Mouse (Mus musculus) lung, postnatal 0 days (tissue): ENCODE measurements at regions not wholly inside any gene's neighbourhood (a gene's known extent, or its start where the extent isn't known, plus 50 kb on each side); places are given as distances from the start of the nearest gene placed in this dataset.

Source experiments
- ATAC-seq: fragments of 200-750 bp; cut with Nextera tagmentation; 2 replicates; pipeline ENCODE4 v1.8.0; 2017; ENCODE audit warnings: moderate library complexity
- DNase-seq: peaks from one replicate; pipeline ENCODE4 v3.0.0-alpha.2; 2016; ENCODE audit warnings: low spot score
- H3K27ac ChIP-seq: fragments of 300-500 bp; sonication (generic); 2 replicates; pipeline ENCODE4 v1.5.1; 2014; ENCODE audit warnings: antibody characterized with exemption, mild to moderate bottlenecking, low read length, mixed read lengths
- H3K27me3 ChIP-seq: fragments of 300-500 bp; sonication (generic); replicated peaks from 2 replicates; pipeline ENCODE4 v1.6.1; 2014; ENCODE audit warnings: low read length, mixed read lengths; ENCODE audit not compliant: insufficient read depth
- H3K36me3 ChIP-seq: fragments of 300-500 bp; sonication (generic); 2 replicates; pipeline ENCODE4 v1.6.1; 2014; ENCODE audit warnings: low read length, mixed read lengths; ENCODE audit not compliant: insufficient read depth
- H3K4me1 ChIP-seq: fragments of 300-500 bp; sonication (generic); 2 replicates; pipeline ENCODE4 v1.6.1; 2014; ENCODE audit warnings: antibody characterized with exemption, low read depth, low read length, mixed read lengths; ENCODE audit not compliant: insufficient read depth
- H3K4me2 ChIP-seq: fragments of 300-500 bp; sonication (generic); replicated peaks from 2 replicates; pipeline ENCODE4 v1.6.1; 2014; ENCODE audit warnings: low read depth, mild to moderate bottlenecking, low read length, moderate library complexity, mixed read lengths
- H3K4me3 ChIP-seq: fragments of 300-500 bp; sonication (generic); 2 replicates; pipeline ENCODE4 v1.5.1; 2014; ENCODE audit warnings: low read depth, low read length
- H3K9ac ChIP-seq: fragments of 300-500 bp; sonication (generic); replicated peaks from 2 replicates; pipeline ENCODE4 v1.6.1; 2014; ENCODE audit warnings: low read depth, mild to moderate bottlenecking
- H3K9me3 ChIP-seq: fragments of 300-500 bp; sonication (generic); 2 replicates; pipeline ENCODE4 v1.6.1; 2016; ENCODE audit warnings: low read length, mixed read lengths
- CTCF ChIP-seq: IDR thresholded peaks from 2 replicates; pipeline ENCODE4 v1.5.1; 2016; ENCODE audit warnings: antibody characterized with exemption, mild to moderate bottlenecking
- EP300 ChIP-seq: IDR thresholded peaks from 2 replicates; pipeline ENCODE4 v1.6.1; 2016; ENCODE audit warnings: antibody characterized with exemption, mild to moderate bottlenecking, control low read depth
- WGBS: fragments of 180-500 bp; shearing (Covaris S2); extraction: QIAGEN DNeasy Blood & Tissue Kit; methylation state at CpG from one replicate; pipeline ENCODE4 v1.1.7; 2014; 5-methylcytosine and 5-hydroxymethylcytosine counted together

DNA sequence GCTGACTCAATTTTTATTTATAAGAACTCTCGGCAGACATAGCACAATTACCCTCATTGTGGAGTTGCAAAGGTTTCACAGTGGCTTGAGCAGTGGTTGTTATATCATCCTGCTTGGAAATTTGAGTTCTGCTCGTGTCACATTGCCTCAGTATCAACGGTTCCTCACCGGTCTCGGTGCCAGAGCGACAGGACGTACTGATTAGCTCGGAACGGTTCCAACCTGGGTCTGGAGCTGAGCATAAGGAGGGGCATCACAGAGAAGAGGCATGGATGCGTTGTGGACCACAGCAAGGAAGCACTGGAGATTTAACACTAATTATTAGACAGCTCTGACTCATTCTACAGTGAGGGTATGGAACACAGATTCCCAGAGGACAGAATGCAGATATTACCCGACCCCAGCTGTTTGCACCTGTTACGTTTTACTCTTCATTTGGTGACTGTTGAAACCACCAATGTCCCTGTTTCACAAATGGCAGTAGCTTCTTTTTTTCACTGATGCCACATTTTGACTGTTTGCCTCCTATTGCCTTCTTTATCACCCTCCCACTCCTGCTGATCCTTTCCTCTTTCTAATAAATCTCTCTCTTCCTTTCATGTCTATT lies 189.8 kb downstream of the Gja1 start:
- H3K4me2 ChIP-seq, result no peak overlapping the region
- DNase-seq, result no peak
- 87% methylated on average over 12 of the region's 12 CpGs for WGBS
- no peak overlapping the region for H3K9ac ChIP-seq
- no peaks in the 10 kb centered on the region for H3K9me3 ChIP-seq
- H3K36me3 ChIP-seq, result no peaks in the 10 kb centered on the region
- no peak for TF ChIP-seq EP300
- TF ChIP-seq CTCF, result no peak
- H3K27ac ChIP-seq, result no peak overlapping the region
- H3K4me3 ChIP-seq, result no peak overlapping the region
- H3K4me1 ChIP-seq, result no peaks in the 10 kb centered on the region
- no peak for ATAC-seq
- no peaks in the 10 kb centered on the region for H3K27me3 ChIP-seq

DNA sequence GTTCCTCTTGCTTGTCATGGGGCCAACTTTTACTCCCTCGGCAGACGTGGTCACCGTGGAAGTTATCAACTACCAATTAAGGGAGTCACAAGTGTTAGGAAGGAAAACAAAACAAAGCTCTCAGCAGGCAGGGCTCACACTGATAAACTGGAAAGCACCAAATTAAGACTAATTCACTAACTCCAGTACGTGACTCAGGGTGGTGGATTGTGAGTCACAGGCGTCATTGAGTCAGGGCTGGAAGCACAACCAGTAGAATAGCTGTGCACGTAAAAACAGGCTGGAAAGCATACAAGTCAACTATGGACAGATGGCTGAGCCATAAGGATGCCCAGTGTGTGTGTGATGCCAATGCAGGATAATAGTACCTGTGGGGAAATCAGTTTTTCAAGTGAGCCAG lies 204.9 kb downstream of the Gja1 start:
- Histone ChIP-seq H3K27ac (no peak overlapping the region), H3K9me3 (no peaks in the 10 kb centered on the region), H3K9ac (no peak overlapping the region), H3K4me3 (no peak overlapping the region), H3K4me1 (no peaks in the 10 kb centered on the region), H3K27me3 (no peaks in the 10 kb centered on the region), H3K4me2 (no peak overlapping the region), H3K36me3 (no peaks in the 10 kb centered on the region)
- ATAC-seq, result no peak
- WGBS, result 28% methylated on average over 6 of the region's 6 CpGs
- TF ChIP-seq EP300 (no peak), CTCF (no peak)
- DNase-seq, result peak; percentile 11

DNA sequence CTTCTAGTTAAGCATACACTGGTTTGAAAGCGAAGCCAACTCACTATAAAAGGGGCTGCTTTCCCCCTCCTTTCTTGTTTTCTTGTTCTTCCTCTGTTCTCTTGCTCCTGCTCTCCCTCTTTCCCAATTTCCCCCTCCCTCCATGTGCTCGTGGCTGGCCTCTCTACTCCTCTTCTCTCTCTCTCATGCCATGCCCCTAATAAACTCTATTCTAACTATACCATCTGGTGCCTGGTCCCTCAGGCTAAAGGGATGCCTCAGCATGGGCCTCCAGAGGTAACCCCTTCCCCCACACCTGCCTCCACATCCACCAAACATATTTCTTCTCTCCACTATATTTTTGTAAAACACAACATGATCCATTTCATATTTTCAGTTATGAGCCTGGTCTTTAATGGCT lies 210.1 kb downstream of the Gja1 start:
- TF ChIP-seq EP300 (no peak), CTCF (no peak)
- no peak overlapping the region for H3K27ac ChIP-seq
- 60% methylated on average over 2 of the region's 2 CpGs for WGBS
- no peaks in the 10 kb centered on the region for H3K9me3 ChIP-seq
- no peak overlapping the region for H3K4me3 ChIP-seq
- no peaks in the 10 kb centered on the region for H3K27me3 ChIP-seq
- no peaks in the 10 kb centered on the region for H3K36me3 ChIP-seq
- DNase-seq (no peak), ATAC-seq (no peak)
- no peak overlapping the region for H3K9ac ChIP-seq
- no peaks in the 10 kb centered on the region for H3K4me1 ChIP-seq
- H3K4me2 ChIP-seq, result no peak overlapping the region

DNA sequence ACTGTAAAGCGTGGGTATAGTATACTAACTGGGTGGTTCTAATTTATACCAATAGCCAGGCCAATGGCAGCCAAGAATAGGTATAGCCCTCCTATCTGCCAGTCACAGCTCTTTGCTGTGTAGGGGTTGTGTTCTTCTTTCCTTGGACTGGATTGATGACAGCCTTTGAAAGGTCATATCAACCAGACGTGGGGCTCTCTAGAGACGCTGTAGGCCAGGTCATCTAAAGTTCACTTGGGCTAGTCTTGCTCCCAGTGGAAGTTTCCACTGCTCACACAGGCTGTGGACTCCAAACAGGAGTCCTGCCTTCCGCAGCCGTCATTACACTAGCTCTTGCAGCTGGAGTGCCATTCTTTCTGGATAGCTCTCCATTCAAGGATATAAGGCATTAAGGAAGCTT lies 220.3 kb downstream of the Gja1 start:
- 51% methylated on average over 5 of the region's 5 CpGs for WGBS

DNA sequence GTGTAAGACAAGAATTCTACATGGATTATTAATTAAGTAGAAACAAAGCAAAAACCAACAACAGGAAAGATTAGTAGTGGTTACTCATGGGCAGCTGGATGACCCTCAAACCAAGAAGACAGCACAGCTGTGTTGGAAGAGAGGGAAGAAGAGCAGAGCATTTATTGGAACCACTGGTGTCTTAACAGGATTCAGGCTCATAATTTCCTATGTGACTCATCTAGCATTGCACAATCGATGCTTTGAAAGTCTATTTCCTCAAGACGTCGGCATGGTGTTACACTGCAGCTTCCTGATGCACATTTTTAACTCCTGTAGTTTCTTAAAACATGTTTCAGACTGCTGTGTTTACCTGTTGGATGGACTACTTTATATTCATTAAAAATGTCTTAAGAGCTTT lies 221.1 kb downstream of the Gja1 start:
- Histone ChIP-seq H3K4me2 (no peak overlapping the region), H3K27me3 (no peaks in the 10 kb centered on the region), H3K36me3 (no peaks in the 10 kb centered on the region), H3K27ac (no peak overlapping the region), H3K4me1 (no peaks in the 10 kb centered on the region), H3K4me3 (no peak overlapping the region), H3K9me3 (no peaks in the 10 kb centered on the region), H3K9ac (no peak overlapping the region)
- WGBS, result 22% methylated on average over 3 of the region's 3 CpGs
- ATAC-seq, result peak; percentile 52
- DNase-seq, result peak; percentile 80
- TF ChIP-seq EP300, result 0 out of 2 replicates have a peak, but pooled peaks have one; percentile 44
- no peak for TF ChIP-seq CTCF

More for the DNA sequence above, 220.3 kb downstream of the Gja1 start:
- no peaks in the 10 kb centered on the region for H3K4me1 ChIP-seq
- TF ChIP-seq EP300 (no peak), CTCF (no peak)
- ATAC-seq (no peak), DNase-seq (no peak)
- no peaks in the 10 kb centered on the region for H3K27me3 ChIP-seq
- no peak overlapping the region for H3K4me2 ChIP-seq
- H3K27ac ChIP-seq, result no peak overlapping the region
- no peak overlapping the region for H3K9ac ChIP-seq
- H3K4me3 ChIP-seq, result no peak overlapping the region
- H3K9me3 ChIP-seq, result no peaks in the 10 kb centered on the region
- no peaks in the 10 kb centered on the region for H3K36me3 ChIP-seq

DNA sequence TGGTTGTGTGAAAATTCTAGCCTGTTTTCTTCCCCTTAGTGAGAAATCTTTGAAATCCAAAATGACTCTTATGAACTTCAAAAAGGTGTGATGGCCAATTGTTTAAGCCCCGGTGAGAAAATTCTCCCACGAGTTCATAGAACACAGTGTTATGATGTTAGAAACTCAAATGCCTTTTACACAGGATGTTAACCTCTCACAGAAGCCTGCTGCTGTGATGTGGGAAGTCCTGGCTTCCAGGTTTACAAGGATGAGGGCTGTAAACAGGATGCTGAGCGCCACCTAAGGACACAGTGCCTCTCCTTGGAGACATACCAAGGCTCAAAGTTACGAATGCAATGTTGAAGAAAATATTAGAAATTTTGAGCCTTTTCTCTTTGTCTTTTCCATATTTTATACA lies 222.8 kb downstream of the Gja1 start:
- Histone ChIP-seq H3K27ac (no peak overlapping the region), H3K4me3 (no peak overlapping the region)
- no peak for DNase-seq

More for the DNA sequence above, 222.8 kb downstream of the Gja1 start:
- 58% methylated on average over 4 of the region's 4 CpGs for WGBS
- Histone ChIP-seq H3K9me3 (no peaks in the 10 kb centered on the region), H3K4me1 (no peaks in the 10 kb centered on the region), H3K36me3 (no peaks in the 10 kb centered on the region), H3K4me2 (no peak overlapping the region), H3K9ac (no peak overlapping the region), H3K27me3 (no peaks in the 10 kb centered on the region)
- TF ChIP-seq CTCF (peak; percentile 16; the same call in 1 of the 2 replicates), EP300 (no peak)
- no peak; the same call in 1 of the 2 replicates for ATAC-seq
